9 mouse cellular contexts compared by ENCODE assay signal in genomic region chr14:57060052-57060451, GRCm38 (mm10). TPM values are rescaled to one million over a fixed set of nuclear protein-coding genes. Genes with fewer than 3 reads are reported as not detected.
A peak's percentile ranks its signal among the peaks of the same experiment; 100 is the strongest.
DNase-seq lines count a peak whose midpoint lies in the region; TF ChIP-seq lines count a peak whose summit lies in the region.
"Not testable (repeated sequence)": the region's sequence is repeated elsewhere in the genome, so short reads cannot be mapped to it uniquely, and the experiment has no call there.
"Had no signal": no experiment of that assay in that cellular context is flagged by ENCODE, and none has a peak within 500 bp of the region (broad histone marks: within the 10 kb centered on the region; RNA-seq: fewer than 3 reads in every experiment).

No protein-coding gene starts in this region.

- DNase-seq in CD8-positive naive resting alpha-beta T cell, adult 2 months (ENCODE audit: low read depth in 2 of 2, low spot score in 2 of 2): peak; percentile 16 to 33
- DNase-seq in embryonic facial prominence, embryonic 10.5 days (ENCODE audit: low spot score): peak; percentile 78
- peak; percentile 9 to 64 for DNase-seq in heart, adult 9 months (ENCODE audit: low spot score in 2 of 2)
- DNase-seq in kidney, postnatal 25 days: peak; percentile 59 to 75
- peak; percentile 35 for DNase-seq in liver, adult 2 months (ENCODE audit: extremely low read depth, low read depth, low spot score)
- DNase-seq in ovary, postnatal 36 days (ENCODE audit: low spot score): peak; percentile 54
- DNase-seq in thymus, adult 18-20 months: peak; percentile 29 to 36

- H3K4me1 ChIP-seq in bone marrow macrophage, adult 2 months (ENCODE audit: control insufficient read depth, insufficient read depth, low read length); liver, adult 2 months (ENCODE audit: control insufficient read depth, insufficient read depth, low read length): not testable (repeated sequence)
- peaks cover 13% of the 10 kb centered on the region for H3K4me1 ChIP-seq in embryonic facial prominence, embryonic 10.5 days

- peak; percentile 54 for TF ChIP-seq CTCF in bone marrow macrophage, adult 2 months (IDR thresholded peaks at IDR 0.05; ENCODE audit: low read depth, low read length)
- peak; percentile 47 for TF ChIP-seq CTCF in liver, adult 2 months (IDR thresholded peaks at IDR 0.05; ENCODE audit: low read depth, low read length)

- WGBS in embryonic facial prominence, embryonic 10.5 days: 0% methylated on average over 1 of the region's 1 CpGs
- WGBS in liver, adult 2 months: 0% methylated on average over 1 of the region's 1 CpGs

- not testable (repeated sequence) for H3K79me2 ChIP-seq in liver, adult 2 months (ENCODE audit: control insufficient read depth, insufficient read depth, low read length)

- not testable (repeated sequence) for H3K9ac ChIP-seq in liver, adult 2 months (ENCODE audit: low read depth, low read length)

- not testable (repeated sequence) for H3K36me3 ChIP-seq in embryonic facial prominence, embryonic 10.5 days (replicated peaks); liver, adult 2 months (ENCODE audit: control insufficient read depth, insufficient read depth, low read length)

- peaks cover 45% of the 10 kb centered on the region for H3K27me3 ChIP-seq in embryonic facial prominence, embryonic 10.5 days (replicated peaks; ENCODE audit: low read depth, poor library complexity, severe bottlenecking)
- H3K27me3 ChIP-seq in liver, adult 2 months (ENCODE audit: control insufficient read depth, insufficient read depth, low read length): peaks cover 12% of the 10 kb centered on the region

- H3K9me3 ChIP-seq in embryonic facial prominence, embryonic 10.5 days: not testable (repeated sequence)

- TF ChIP-seq POLR2A in bone marrow macrophage, adult 2 months (IDR thresholded peaks at IDR 0.05; ENCODE audit: borderline replicate concordance, low read depth, low read length); liver, adult 2 months (IDR thresholded peaks at IDR 0.05; ENCODE audit: extremely low read depth, insufficient read depth, low read length): not testable (repeated sequence)

- not testable (repeated sequence) for H3K27ac ChIP-seq in bone marrow macrophage, adult 2 months (ENCODE audit: insufficient read depth, low read depth, low read length); embryonic facial prominence, embryonic 10.5 days (replicated peaks); liver, adult 2 months (replicated peaks; ENCODE audit: insufficient read depth, low read depth, low read length)

- not testable (repeated sequence) for H3K4me3 ChIP-seq in bone marrow macrophage, adult 2 months (ENCODE audit: insufficient read depth, low read length); embryonic facial prominence, embryonic 10.5 days; liver, adult 2 months (ENCODE audit: insufficient read depth, low read depth, low read length)

RNA-seq across cellular contexts. Expression of gene Gja3, which starts 2.2 kb away (rescaled TPM):
- not detected in 2 replicates for polyA plus RNA-seq in bone marrow macrophage, adult 2 months (2012; ENCODE audit: insufficient read depth, insufficient read length, missing spikeins)
- polyA plus RNA-seq in embryonic facial prominence, embryonic 10.5 days (2016; fragmentation: Nextera tagmentation; extraction: Ambion mirVana): 0.14 and 0.15 TPM in 2 replicates
- total RNA-seq in liver, adult 2 months (2014; rRNA removed): not detected in 2 replicates
- polyA plus RNA-seq in liver, adult 2 months (2012; rRNA removed): not detected in 2 replicates
- polyA plus RNA-seq: activated CD4-positive, CD25-positive, alpha-beta regulatory T cell, adult 4 months had no signal

RNA-seq across cellular contexts. Expression of gene Gjb2, which starts 44.5 kb away (rescaled TPM):
- not detected in 2 replicates for polyA plus RNA-seq in bone marrow macrophage, adult 2 months (2012; ENCODE audit: insufficient read depth, insufficient read length, missing spikeins)
- 5.8 and 10.0 TPM in 2 replicates for polyA plus RNA-seq in embryonic facial prominence, embryonic 10.5 days (2016; fragmentation: Nextera tagmentation; extraction: Ambion mirVana)
- total RNA-seq in liver, adult 2 months (2014; rRNA removed): 90.0 and 124 TPM in 2 replicates
- polyA plus RNA-seq in liver, adult 2 months (2012; rRNA removed): 177 and 208 TPM in 2 replicates

RNA-seq across cellular contexts. Expression of gene Gm4491, which starts 55.6 kb away (rescaled TPM):
- not detected in 2 replicates for polyA plus RNA-seq in bone marrow macrophage, adult 2 months (2012; ENCODE audit: insufficient read depth, insufficient read length, missing spikeins)
- not detected in 2 replicates for polyA plus RNA-seq in embryonic facial prominence, embryonic 10.5 days (2016; fragmentation: Nextera tagmentation; extraction: Ambion mirVana)
- not detected in 2 replicates for total RNA-seq in liver, adult 2 months (2014; rRNA removed)
- not detected in 2 replicates for polyA plus RNA-seq in liver, adult 2 months (2012; rRNA removed)
- polyA plus RNA-seq: activated CD4-positive, CD25-positive, alpha-beta regulatory T cell, adult 4 months had no signal

Comparison
In these comparisons a context has a peak if more than half of its experiments do, and no peak if none do; other contexts are left out.
1. DNase-seq: peak in every context shown above with its lines; median percentile 78 in embryonic facial prominence, embryonic 10.5 days; 67 in kidney, postnatal 25 days; 54 in ovary, postnatal 36 days; 36 in heart, adult 9 months; 35 in liver, adult 2 months; 32 in thymus, adult 18-20 months; 24 in CD8-positive naive resting alpha-beta T cell, adult 2 months.
2. RNA of gene Gjb2, which starts 44.5 kb away (polyA plus RNA-seq): 177 to 208 TPM in liver, adult 2 months; 5.8 to 10.0 TPM in embryonic facial prominence, embryonic 10.5 days and not detected in bone marrow macrophage, adult 2 months; every median in the first group is over 10 times any median in the second.